Mouse (Mus musculus): ENCODE measurements around the gene Mboat7. TPM values are rescaled to one million over a fixed set of nuclear protein-coding genes. Genes with fewer than 3 reads are reported as not detected.
A peak's percentile ranks its signal among the peaks of the same experiment; 100 is the strongest.

Gene Mboat7
- polyA plus RNA-seq, 1 experiment, result 57.0 TPM

DNA sequence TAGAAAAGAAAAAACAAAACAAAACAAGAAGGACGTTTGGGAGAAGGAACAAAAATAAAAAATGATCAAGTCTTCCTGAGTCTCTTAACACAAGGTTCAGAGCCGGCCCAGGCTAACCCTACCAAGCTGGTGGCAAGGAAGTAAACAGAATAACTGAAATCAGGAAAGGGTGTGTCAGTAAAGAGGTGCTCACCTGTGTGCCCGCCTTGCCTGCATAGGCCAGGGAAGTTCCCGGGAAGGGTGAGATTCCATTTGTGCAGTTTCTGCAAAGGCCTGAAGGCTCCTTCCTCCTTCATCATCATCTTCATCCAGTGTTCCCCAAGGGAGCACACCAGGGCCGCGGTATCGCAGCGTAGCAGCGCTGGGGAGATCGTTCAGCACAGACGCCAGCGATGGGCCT, 17.0 kb downstream of the Mboat7 start:
- Histone ChIP-seq H3K27me3 (ENCODE audit: control insufficient read depth, insufficient read depth, low read length) (no peaks in the 10 kb centered on the region), H3K27ac (ENCODE audit: insufficient read depth, low read length) (no peak overlapping the region), H3K4me3 (ENCODE audit: extremely low read depth, insufficient read depth, insufficient read length) (no peak overlapping the region), H3K4me1 (ENCODE audit: control insufficient read depth, insufficient read depth, insufficient read length) (no peaks in the 10 kb centered on the region), H3K36me3 (ENCODE audit: control insufficient read depth, insufficient read depth, low read length) (peaks cover 6% of the 10 kb centered on the region; the same call in 1 of the 2 replicates)
- no peak for DNase-seq (ENCODE audit: low read depth in 1 of 2, low spot score in 2 of 2)
- WGBS, result 91% methylated on average over 12 of the region's 12 CpGs
- no peak for TF ChIP-seq POLR2A (IDR thresholded peaks at IDR 0.05; ENCODE audit: low read depth, low read length)
- TF ChIP-seq CTCF (IDR thresholded peaks at IDR 0.05; ENCODE audit: extremely low read depth, insufficient read depth, insufficient read length, insufficient replicate concordance), result no peak

DNA sequence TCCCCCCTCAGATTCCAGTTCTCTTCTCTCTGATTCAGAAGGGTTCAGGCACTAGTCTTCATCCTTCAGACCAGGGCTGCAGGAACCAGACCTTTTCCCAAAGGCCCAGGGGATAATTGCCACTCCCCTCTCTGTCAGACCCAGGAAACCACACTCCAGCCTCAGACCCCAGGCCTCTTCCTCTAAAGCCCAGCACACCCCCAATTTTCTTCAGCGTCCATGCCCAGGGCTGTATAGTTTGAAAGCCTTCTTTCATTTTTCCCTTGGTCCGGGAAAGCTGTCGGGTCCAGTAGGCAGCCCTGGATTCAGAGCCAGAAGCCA, 18.1 kb downstream of the Mboat7 start:
- WGBS, result 73% methylated on average over 3 of the region's 3 CpGs

DNA sequence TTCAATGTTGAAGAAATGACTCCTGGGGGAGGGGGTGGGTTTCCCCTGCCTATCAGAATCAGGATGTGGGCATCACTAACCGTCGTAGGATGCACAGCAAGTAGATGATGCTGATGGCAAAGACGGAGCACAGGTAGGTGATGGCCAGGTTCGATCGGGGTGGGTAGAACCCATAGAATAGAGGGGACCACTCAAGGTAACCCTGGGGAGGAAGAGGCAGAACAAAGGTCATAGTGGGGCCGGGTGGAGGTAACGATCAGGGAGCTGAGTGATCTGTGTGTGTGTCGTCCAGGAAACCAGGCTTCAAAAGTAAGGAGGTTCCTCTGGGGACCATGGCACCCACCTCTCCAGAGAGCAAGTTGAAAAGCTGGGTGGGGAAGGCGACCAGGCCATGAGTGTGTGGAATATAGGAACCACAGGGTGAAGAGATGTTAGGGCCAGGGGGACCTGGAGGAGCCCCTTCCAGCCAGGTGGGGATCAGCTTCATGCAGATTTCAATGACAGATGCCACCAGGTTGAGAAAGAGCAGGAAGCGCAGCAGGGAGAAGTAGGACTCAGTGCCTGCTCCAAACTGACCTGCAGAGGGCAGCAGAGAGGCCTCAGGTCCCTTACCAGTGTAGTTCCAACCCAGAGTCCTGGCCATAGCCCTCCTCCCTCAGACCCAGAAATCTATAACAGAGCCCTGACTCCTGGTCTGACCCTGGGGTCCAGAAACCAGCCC, 18.7 kb downstream of the Mboat7 start:
- TF ChIP-seq POLR2A (IDR thresholded peaks at IDR 0.05; ENCODE audit: low read depth, low read length) (no peak), CTCF (IDR thresholded peaks at IDR 0.05; ENCODE audit: extremely low read depth, insufficient read depth, insufficient read length, insufficient replicate concordance) (peak; percentile 96)
- Histone ChIP-seq H3K27ac (ENCODE audit: insufficient read depth, low read length) (no peak overlapping the region), H3K4me1 (ENCODE audit: control insufficient read depth, insufficient read depth, insufficient read length) (no peaks in the 10 kb centered on the region), H3K27me3 (ENCODE audit: control insufficient read depth, insufficient read depth, low read length) (no peaks in the 10 kb centered on the region), H3K36me3 (ENCODE audit: control insufficient read depth, insufficient read depth, low read length) (peaks cover 6% of the 10 kb centered on the region; the same call in 1 of the 2 replicates), H3K4me3 (ENCODE audit: extremely low read depth, insufficient read depth, insufficient read length) (no peak overlapping the region)
- 60% methylated on average over 10 of the region's 10 CpGs for WGBS
- DNase-seq (ENCODE audit: low read depth in 1 of 2, low spot score in 2 of 2), result peak; percentile 53 to 81

More for the DNA sequence above, 18.1 kb downstream of the Mboat7 start:
- Histone ChIP-seq H3K27ac (ENCODE audit: insufficient read depth, low read length) (no peak overlapping the region), H3K27me3 (ENCODE audit: control insufficient read depth, insufficient read depth, low read length) (no peaks in the 10 kb centered on the region), H3K4me3 (ENCODE audit: extremely low read depth, insufficient read depth, insufficient read length) (no peak overlapping the region), H3K4me1 (ENCODE audit: control insufficient read depth, insufficient read depth, insufficient read length) (no peaks in the 10 kb centered on the region), H3K36me3 (ENCODE audit: control insufficient read depth, insufficient read depth, low read length) (peaks cover 6% of the 10 kb centered on the region; the same call in 1 of the 2 replicates)
- TF ChIP-seq POLR2A (IDR thresholded peaks at IDR 0.05; ENCODE audit: low read depth, low read length) (no peak), CTCF (IDR thresholded peaks at IDR 0.05; ENCODE audit: extremely low read depth, insufficient read depth, insufficient read length, insufficient replicate concordance) (no peak)
- no peak for DNase-seq (ENCODE audit: low read depth in 1 of 2, low spot score in 2 of 2)

DNA sequence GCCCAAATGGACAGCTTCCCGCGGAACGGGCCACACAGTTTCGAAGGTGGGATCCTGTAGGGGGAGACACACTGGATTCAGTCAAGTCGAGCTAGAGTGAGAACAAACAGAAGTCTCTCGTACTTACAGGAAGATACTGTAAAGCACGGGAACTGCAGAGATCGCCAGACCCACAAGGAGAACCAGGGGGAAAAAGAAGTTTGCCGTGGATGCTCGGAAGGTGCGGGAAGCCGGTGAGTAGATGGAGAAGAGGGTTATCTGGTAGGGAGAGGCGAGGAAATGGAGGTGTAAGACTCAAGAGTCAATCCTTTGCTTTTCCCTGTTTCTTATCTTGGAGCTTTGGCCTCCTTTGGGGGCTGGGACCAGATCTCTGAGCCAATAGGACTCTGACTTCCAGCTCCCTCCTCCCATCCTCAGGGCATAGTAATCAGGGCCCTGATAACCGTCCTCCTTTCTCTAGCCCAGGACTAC, 26.4 kb downstream of the Mboat7 start:
- H3K4me1 ChIP-seq (ENCODE audit: control insufficient read depth, insufficient read depth, insufficient read length), result no peaks in the 10 kb centered on the region; the same call in 1 of the 2 replicates
- 40% methylated on average over 14 of the region's 14 CpGs for WGBS

DNA sequence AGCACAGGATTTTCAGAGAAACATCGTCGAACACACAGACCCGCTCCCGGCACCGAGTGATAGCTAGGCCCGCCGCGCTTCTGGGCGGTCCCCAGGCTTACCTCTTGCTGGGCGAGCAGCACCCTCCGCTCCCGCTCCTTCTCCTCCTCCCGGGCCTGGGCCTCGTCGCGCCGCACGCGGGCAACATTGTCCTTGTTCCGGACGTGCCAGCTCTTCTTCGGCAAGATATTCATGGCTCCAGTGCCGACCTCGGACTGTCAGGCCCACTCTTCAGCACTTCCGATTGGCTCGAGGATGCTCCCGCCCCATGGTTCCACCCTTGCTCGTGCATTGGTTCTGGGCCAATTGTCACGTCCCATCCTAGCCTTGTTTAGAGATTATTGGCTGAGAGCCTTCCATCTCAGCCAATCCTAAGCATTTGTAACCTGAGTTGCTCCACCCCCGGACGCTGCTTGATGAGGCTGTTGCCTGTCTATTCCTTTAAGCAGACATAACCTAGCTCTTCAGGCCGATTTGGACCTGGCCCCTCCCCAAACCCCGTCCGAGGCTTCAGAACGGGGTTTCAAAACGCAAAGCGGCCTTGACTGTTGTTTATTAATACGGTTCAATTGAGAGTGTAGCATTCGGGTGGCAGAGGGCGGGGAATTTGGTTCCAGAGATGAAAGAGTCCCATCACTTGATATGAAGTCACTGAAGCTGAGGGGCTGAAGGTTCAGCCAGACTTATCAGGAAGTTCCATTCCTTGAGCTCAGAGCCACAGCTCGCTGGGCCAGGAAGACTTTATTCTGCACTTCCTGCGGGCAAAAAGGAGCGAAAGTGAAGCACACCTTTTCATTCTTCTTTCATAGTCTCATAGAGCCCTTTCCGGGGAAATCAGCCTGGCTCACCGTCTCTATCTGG, 27.9 kb downstream of the Mboat7 start, which contains the start of gene Leng1:
Leng1 (minus strand) TSS at position 626 of the 900 bp plus-strand sequence.
- peak; percentile 91 to 94 for DNase-seq (ENCODE audit: low read depth in 1 of 2, low spot score in 2 of 2)
- TF ChIP-seq POLR2A (IDR thresholded peaks at IDR 0.05; ENCODE audit: low read depth, low read length), result peak; percentile 76
- no peak for TF ChIP-seq CTCF (IDR thresholded peaks at IDR 0.05; ENCODE audit: extremely low read depth, insufficient read depth, insufficient read length, insufficient replicate concordance)
- Histone ChIP-seq H3K27me3 (ENCODE audit: control insufficient read depth, insufficient read depth, low read length) (no peaks in the 10 kb centered on the region), H3K4me3 (ENCODE audit: extremely low read depth, insufficient read depth, insufficient read length) (peak within 1 kb of the TSS; percentile 86), H3K36me3 (ENCODE audit: control insufficient read depth, insufficient read depth, low read length) (peaks cover 15% of the 10 kb centered on the region), H3K4me1 (ENCODE audit: control insufficient read depth, insufficient read depth, insufficient read length) (no peaks in the 10 kb centered on the region; the same call in 1 of the 2 replicates), H3K27ac (ENCODE audit: insufficient read depth, low read length) (peak within 1 kb of the TSS; percentile 85)
- WGBS, result 2% methylated on average over 45 of the region's 45 CpGs

More for the DNA sequence above, 26.4 kb downstream of the Mboat7 start:
- H3K36me3 ChIP-seq (ENCODE audit: control insufficient read depth, insufficient read depth, low read length), result peaks cover 7% of the 10 kb centered on the region
- H3K27me3 ChIP-seq (ENCODE audit: control insufficient read depth, insufficient read depth, low read length), result no peaks in the 10 kb centered on the region
- no peak overlapping the region for H3K27ac ChIP-seq (ENCODE audit: insufficient read depth, low read length)
- no peak overlapping the region for H3K4me3 ChIP-seq (ENCODE audit: extremely low read depth, insufficient read depth, insufficient read length)
- DNase-seq (ENCODE audit: low read depth in 1 of 2, low spot score in 2 of 2), result no peak
- TF ChIP-seq POLR2A (IDR thresholded peaks at IDR 0.05; ENCODE audit: low read depth, low read length), result no peak

DNA sequence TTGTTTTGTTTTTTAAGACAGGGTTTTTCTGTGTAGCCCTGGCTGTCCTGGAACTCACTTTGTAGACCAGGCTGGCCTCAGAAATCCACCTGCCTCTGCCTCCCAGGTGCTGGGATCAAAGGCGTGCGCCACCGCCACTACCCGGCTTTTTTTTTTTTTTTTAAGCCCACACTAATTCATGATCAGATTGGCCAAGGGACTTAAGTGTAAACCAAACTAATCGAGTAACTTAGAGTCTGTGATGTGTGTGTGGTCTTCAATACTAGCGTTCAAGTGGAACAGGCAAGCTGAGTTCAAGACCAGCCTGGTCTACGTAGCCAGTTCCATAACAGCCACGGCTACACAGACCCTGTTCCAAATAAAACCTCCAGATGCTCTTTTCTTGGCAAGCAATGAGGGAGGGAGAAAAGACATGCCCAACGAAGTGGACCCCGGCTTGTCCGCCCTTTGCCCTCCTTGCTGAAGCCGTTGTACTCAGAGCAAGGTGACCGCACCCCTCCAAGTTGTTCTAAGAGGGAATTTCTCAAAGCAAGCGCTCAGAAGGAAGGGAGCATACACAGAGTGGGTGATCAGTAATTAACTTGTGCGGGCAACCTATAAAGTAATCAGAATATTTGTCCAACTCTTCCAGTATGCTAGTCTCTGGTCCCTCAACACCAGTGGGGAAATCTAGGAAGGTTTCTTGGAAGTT, 28.7 kb downstream of the Mboat7 start:
- H3K27me3 ChIP-seq (ENCODE audit: control insufficient read depth, insufficient read depth, low read length), result no peaks in the 10 kb centered on the region
- peak overlapping the region; percentile 86 for H3K4me3 ChIP-seq (ENCODE audit: extremely low read depth, insufficient read depth, insufficient read length)
- DNase-seq (ENCODE audit: low read depth in 1 of 2, low spot score in 2 of 2), result no peak
- H3K36me3 ChIP-seq (ENCODE audit: control insufficient read depth, insufficient read depth, low read length), result peaks cover 20% of the 10 kb centered on the region
- no peaks in the 10 kb centered on the region; the same call in 1 of the 2 replicates for H3K4me1 ChIP-seq (ENCODE audit: control insufficient read depth, insufficient read depth, insufficient read length)
- WGBS, result 19% methylated on average over 15 of the region's 15 CpGs
- peak overlapping the region; percentile 76; the same call in 1 of the 2 replicates for H3K27ac ChIP-seq (ENCODE audit: insufficient read depth, low read length)
- TF ChIP-seq POLR2A (IDR thresholded peaks at IDR 0.05; ENCODE audit: low read depth, low read length) (no peak), CTCF (IDR thresholded peaks at IDR 0.05; ENCODE audit: extremely low read depth, insufficient read depth, insufficient read length, insufficient replicate concordance) (no peak)

Data from spleen, adult 2 months (tissue).